Mouse (Mus musculus) olfactory bulb, adult 2 months (tissue): ENCODE results near the gene Ptprn2.

ENCODE experiments used
- CTCF ChIP-seq: fragments of 200-500 bp; IDR thresholded peaks from 2 replicates; pipeline ENCODE4 v1.5.1; 2012; ENCODE audit warnings: low read depth, mild to moderate bottlenecking, low read length, moderate library complexity; ENCODE audit not compliant: insufficient read depth
- POLR2A ChIP-seq: fragments of 200-500 bp; IDR thresholded peaks from 2 replicates; pipeline ENCODE4 v1.6.1; 2012; ENCODE audit warnings: mild to moderate bottlenecking, low read depth, low read length, moderate library complexity; ENCODE audit not compliant: insufficient read depth

GRCm38 (mm10) chr12:116978201-116978600, 492.7 kb downstream of the Ptprn2 start:
- no peak for TF ChIP-seq CTCF
- no peak for TF ChIP-seq POLR2A
